Mouse (Mus musculus): Measurements from ENCODE around the gene Zranb3.

GRCm38 (mm10) chr1:128068945-128069397 lies 33.9 kb downstream of the Zranb3 start:
- TF ChIP-seq CTCF (IDR thresholded peaks at IDR 0.05; ENCODE audit: insufficient read depth, low read depth, low read length) = no peak
- no peak for TF ChIP-seq POLR2A (IDR thresholded peaks at IDR 0.05; ENCODE audit: insufficient read depth, low read depth, low read length)

Measured in olfactory bulb, adult 2 months (tissue).